Mouse (Mus musculus): ENCODE results near the gene Sgms1. TPM values are rescaled to one million over a fixed set of nuclear protein-coding genes. Genes with fewer than 3 reads are reported as not detected.

Gene Sgms1
- total RNA-seq, 2 experiments from 2014 or later, result 59.4 to 88.9 TPM

DNA sequence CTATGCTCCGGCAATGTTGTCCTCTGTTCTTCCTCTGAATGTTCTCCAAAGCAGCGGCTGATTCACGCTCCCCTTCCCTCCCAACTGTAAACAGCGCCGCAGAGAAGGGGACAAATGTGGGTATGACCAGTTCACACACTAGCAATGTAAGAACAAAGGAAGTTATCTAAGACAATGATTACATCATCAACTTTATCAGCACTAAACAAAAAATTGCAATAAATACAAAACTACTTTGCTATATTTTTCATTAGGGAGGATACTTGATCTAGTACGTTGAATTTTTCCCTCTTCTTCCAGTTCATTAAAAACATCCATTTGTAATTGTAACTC, 119.7 kb downstream of the Sgms1 start:
- DNase-seq, result no peak

DNA sequence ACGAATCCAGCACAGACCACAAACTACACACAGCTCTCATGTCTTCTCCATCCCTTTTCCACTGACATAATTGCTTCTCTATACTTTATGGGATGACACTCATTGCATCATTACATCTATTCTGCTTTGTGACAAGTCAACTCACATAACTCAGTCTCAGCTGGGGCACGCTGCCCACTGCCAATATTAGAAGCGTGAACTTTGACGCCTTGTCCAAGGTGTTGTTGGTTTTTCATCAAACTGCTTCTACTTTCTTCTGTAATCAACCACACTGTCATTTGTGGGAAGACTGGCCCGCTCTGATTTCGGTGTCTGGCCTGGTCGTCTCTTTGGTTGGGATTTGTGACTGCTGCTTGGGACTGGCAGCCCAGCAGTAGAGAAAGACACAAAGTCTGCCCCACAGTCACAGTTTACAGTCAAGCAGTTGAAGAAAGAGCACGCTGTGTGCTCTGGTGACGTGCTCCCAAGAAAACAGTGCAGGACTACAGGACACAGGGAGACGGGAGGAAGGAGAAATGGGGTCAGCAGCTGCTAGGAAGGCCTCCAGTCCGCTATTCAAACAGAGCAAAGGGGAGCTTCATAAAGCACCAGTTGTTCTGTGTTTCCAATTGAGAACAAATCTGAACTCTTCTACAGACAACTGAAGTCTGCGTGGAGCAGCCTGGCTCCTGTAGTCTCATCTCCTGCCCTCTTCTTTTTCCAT, 120.2 kb downstream of the Sgms1 start:
- DNase-seq, result no peak

DNA sequence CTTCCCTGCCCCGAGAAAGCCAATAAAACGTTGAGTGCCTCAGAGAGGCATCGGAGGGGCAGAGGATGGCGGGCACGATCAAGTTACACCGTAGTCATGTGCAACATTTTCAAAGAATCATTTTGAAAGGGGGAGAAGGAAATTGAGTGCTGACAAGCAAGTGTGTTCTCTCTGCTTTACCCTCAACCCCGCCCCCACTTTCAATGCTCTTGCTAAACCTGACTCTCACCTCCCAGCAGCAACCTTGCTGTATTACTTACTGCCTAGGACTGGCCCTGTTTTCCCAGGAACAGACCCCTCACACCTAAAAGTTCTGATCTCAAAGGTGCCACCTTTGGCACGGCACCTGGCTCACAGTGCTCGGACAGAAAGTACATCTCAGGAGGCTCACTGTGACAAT, 121.0 kb downstream of the Sgms1 start:
- no peak for DNase-seq

GRCm38 (mm10) chr19:32266385-32267252, 122.9 kb downstream of the Sgms1 start:
- DNase-seq, result no peak

DNA sequence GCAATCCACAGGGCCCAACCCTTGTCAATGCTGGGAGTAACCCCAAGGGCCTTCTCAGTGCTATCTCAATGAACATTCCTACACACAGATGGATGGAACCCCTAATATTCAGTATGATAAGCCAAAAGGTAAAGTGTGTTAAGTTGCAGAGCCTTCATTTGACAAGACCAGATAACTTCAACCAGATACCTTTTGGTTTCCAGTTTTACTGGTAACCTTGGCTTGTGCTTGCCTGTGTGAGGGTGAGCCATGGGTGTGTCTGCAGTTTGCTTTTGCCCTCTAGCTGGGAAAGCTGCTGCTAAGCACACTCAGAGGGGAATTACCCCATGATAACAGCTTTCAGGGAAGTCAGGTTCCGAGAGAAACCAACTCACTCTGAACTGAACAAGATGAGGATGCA, 125.8 kb downstream of the Sgms1 start:
- no peak for DNase-seq

GRCm38 (mm10) chr19:32262805-32263572, 126.5 kb downstream of the Sgms1 start:
- no peak for DNase-seq

DNA sequence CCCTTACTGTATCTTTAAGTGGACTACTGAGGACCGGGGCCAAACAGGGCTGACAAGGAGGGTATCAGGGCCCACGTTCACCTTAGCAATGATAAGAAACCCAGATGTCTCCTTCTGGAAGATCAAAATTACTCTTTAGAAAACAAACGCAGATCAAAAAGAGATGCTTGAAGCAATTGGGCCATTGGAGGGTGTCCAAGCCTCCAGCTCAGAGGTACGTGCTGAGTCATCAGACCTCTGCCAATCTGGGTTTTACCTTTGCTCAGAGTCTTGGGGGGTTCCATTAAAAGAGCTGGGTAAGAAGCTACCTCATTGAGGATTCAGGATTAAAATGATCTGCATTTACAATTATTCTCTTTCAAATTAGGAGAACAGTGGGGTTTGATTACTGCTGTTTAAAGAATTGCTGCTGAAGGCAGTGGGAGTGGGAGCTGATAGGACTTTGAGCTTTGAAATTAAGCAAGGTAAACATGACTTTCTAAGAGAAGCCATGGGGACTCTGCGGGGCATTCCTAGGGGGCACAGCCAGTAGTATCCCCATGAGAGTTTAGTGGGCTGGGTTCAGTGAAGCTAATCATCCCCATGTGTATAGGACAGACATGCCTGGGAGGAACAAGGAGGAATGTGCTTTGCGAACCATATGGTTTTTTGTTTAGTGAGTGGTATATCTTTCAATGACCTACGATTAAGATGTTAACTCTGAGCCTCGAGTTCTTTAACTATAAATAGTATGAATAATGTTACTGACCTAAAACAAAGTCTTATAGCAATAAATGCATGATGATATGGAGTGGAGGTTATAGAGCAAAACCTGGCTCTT, 128.4 kb downstream of the Sgms1 start:
- peak; percentile 43 to 61 for DNase-seq

DNA sequence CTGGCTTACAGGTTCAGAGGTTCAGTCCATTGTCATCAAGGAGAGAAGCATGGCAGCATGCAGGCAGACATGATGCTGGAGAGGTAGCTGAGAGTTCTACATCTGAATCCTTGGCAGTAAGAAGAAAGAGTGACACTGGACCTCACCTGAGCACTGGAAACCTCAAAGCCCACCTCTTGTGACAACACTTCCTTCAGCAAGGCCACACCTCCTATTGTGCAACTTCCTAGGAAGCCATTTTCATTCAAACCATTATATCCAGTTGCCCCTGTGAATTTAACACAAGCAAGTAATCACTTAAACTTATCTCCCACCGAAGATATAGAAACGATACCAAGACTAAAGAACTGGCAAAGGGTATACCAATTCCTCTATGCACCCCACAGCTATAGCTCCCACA, 129.7 kb downstream of the Sgms1 start:
- DNase-seq, result no peak

DNA sequence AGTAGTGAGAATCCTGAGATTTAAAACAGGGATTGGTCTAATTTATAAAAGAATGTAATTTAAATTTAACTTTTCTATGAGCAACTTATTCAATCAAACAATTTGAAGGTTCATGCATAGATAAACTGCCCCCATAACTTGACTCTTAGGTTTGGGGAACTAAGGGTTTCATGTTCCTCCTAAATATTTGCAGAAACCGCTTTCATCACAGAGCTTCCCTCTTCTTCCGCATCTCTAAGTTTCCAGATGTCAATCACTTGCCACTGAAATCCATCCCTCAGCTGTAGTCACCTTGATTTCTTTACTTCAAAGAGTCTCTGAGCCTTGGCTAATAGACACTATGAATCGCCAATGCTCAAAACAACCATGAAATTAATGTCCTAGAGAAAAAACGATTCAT, 130.5 kb downstream of the Sgms1 start:
- DNase-seq, result no peak

GRCm38 (mm10) chr19:32258146-32258545, 131.4 kb downstream of the Sgms1 start:
- no peak for DNase-seq

DNA sequence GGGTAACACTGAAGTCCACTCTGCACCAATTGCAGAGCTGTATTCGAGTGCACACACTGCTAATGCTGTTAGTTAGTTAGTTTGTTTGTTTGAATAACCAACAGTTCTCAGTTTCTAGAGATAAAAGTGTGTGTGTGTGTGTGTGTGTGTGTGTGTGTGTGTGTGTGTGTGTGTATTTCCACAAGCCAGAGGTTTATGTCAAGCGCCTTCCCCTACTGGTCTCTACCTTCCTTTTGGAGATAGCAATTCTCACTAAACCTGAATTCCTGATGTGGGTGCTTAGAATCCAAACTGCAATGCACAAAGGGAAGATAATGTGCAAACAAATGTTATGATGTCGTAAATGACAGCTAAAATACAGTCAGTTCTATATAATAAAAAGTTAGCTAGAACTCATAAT, 131.9 kb downstream of the Sgms1 start:
- DNase-seq, result no peak

- DNase-seq, result no peak
Measured at GRCm38 (mm10) chr19:32256706-32257415, 132.7 kb downstream of the Sgms1 start.

GRCm38 (mm10) chr19:32255429-32256185, 133.9 kb downstream of the Sgms1 start:
- DNase-seq, result no peak

DNA sequence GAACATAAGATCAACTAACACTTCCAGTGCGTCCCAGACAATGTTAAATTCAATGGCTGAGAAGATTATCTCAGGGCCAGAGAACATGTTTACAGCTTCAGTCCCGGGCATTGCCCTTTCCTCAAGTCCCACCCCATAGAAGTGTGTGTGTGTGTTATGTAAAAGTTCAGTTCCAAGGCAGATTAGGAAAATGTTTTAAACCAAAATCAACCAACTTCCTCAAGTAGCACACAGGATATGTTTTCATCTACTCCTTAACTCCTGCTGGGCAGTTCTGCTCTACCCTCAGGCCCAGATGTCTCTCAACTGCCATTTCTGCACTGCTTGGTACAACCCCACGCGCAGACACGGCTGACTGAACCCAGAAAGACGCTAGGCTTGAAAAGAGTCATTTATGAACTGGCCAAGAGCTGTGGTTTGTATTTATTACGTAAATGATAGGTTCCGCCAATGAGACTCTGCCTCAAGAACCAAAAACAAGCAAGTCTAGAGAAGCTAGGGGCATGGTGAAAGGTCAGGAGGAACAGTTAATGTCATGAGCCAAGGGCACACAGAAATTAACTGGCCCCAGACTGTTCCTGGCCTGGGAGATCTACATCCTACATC, 134.7 kb downstream of the Sgms1 start:
- no peak for DNase-seq

DNA sequence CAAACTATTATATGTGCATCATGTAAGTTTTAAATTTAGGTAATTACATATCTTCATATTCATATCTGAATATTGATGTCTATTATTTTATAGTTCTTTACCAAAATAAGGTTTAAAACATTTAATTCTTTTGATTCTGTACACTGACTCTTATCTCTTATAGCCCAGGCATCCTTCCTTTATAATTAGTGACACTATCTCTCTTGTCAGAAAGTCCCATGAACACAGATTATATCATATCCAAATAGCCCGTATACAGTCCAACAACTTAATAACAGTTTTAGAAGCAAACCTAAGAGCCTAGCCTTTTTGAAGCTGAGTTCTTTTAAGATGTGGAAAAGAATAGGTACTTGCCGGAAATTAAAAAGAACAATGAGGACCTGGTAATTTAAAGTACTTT, 135.3 kb downstream of the Sgms1 start:
- no peak for DNase-seq

DNA sequence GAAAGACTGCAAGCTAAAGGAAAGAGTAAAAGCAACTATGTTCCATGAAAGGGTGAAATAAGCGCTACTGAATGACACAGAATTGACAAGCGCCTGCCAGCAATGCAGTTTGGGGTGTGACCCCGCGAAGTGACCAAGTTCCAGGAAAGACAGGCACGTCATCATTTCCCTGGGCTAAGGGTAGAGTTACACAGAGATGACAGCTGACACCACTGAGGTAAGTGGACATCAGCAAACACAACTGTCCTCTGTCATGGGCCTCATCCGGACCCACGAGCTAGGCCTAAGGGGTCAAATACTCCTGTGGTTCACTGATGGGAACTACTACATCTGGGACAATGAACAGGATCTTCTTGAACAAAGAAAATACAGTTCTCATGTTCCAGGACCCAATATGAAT, 136.5 kb downstream of the Sgms1 start:
- DNase-seq, result no peak

- no peak for DNase-seq
Measured at GRCm38 (mm10) chr19:32252451-32252850, 137.1 kb downstream of the Sgms1 start.

GRCm38 (mm10) chr19:32249181-32250130, 140.1 kb downstream of the Sgms1 start:
- DNase-seq, result no peak

GRCm38 (mm10) chr19:32244881-32245280, 144.6 kb downstream of the Sgms1 start:
- no peak for DNase-seq

Data from adrenal gland, postnatal 36 days (tissue).